Mouse (Mus musculus) adrenal gland, postnatal 4 days (tissue): ENCODE results near the gene Krt13. TPM values are rescaled to one million over a fixed set of nuclear protein-coding genes. Genes with fewer than 3 reads are reported as not detected.

Source experiments
- DNase-seq, 2 experiments: peaks; one replicate each; pipeline ENCODE4 v3.0.0; 2021 to 2022; ENCODE audit warnings: low spot score in 2 of 2, mixed read lengths in 2 of 2
- long read RNA-seq, 2 experiments: library from polyadenylated mRNA; stranded (forward); transcript quantifications; one replicate each; pipeline ENCODE4 v2.0.0; 2021
- total RNA-seq, 2 experiments: library from RNA; stranded (reverse); gene quantifications; 2 replicates each; pipeline ENCODE4 v1.2.3; 2021

Krt13 gene
- not detected for total RNA-seq
- long read RNA-seq, experiment 1: 0 reads
- long read RNA-seq, experiment 2: 0 reads

GRCm38 (mm10) chr11:100121466-100121865 lies at the start of gene Krt13:
TSS of gene Krt13 (minus strand) at chr11:100121566.
- no peak for DNase-seq

GRCm38 (mm10) chr11:100168765-100169762 lies 47.7 kb upstream of the Krt13 start:
- DNase-seq: peak; percentile 58 to 61

GRCm38 (mm10) chr11:100168071-100168470 lies 46.7 kb upstream of the Krt13 start:
- no peak for DNase-seq

- no peak for DNase-seq
Observed at GRCm38 (mm10) chr11:100164392-100164791, 43.0 kb upstream of the Krt13 start.

GRCm38 (mm10) chr11:100157908-100158477 lies 36.6 kb upstream of the Krt13 start:
- DNase-seq: no peak

GRCm38 (mm10) chr11:100157331-100157730 lies 36.0 kb upstream of the Krt13 start:
- DNase-seq: no peak

- no peak for DNase-seq
Observed at GRCm38 (mm10) chr11:100155497-100156255, 34.3 kb upstream of the Krt13 start.

GRCm38 (mm10) chr11:100148615-100149330 lies 27.4 kb upstream of the Krt13 start, which contains the start of gene Krt19:
TSS of gene Krt19 (minus strand) at chr11:100148665.
- no peak for DNase-seq

- no peak for DNase-seq
Observed at GRCm38 (mm10) chr11:100147566-100148353, 26.4 kb upstream of the Krt13 start.

- DNase-seq: no peak
Observed at GRCm38 (mm10) chr11:100145858-100146560, 24.6 kb upstream of the Krt13 start.

- no peak for DNase-seq
Observed at GRCm38 (mm10) chr11:100145104-100145503, 23.7 kb upstream of the Krt13 start.

GRCm38 (mm10) chr11:100140966-100141365 lies 19.6 kb upstream of the Krt13 start:
- no peak for DNase-seq

GRCm38 (mm10) chr11:100139391-100139790 lies 18.0 kb upstream of the Krt13 start:
- DNase-seq: no peak

GRCm38 (mm10) chr11:100138809-100139208 lies 17.4 kb upstream of the Krt13 start:
- no peak for DNase-seq

GRCm38 (mm10) chr11:100137693-100138092 lies 16.3 kb upstream of the Krt13 start:
- DNase-seq: no peak

- DNase-seq: no peak
Observed at GRCm38 (mm10) chr11:100136559-100136958, 15.2 kb upstream of the Krt13 start.

- no peak for DNase-seq
Observed at GRCm38 (mm10) chr11:100135731-100136130, 14.4 kb upstream of the Krt13 start, which contains the start of gene Krt15. TSS of gene Krt15 (minus strand) at chr11:100135928.

GRCm38 (mm10) chr11:100124901-100125300 lies 3.5 kb upstream of the Krt13 start:
- no peak for DNase-seq

- DNase-seq: no peak
Observed at GRCm38 (mm10) chr11:100120331-100120730, 1.0 kb downstream of the Krt13 start.
